Mouse (Mus musculus) lung, embryonic 14.5 days (tissue): ENCODE measurements around the gene Gpr84. TPM values are rescaled to one million over a fixed set of nuclear protein-coding genes. Genes with fewer than 3 reads are reported as not detected.

ENCODE experiments used
- ATAC-seq: fragments of 200-750 bp; cut with Nextera tagmentation; 2 replicates; pipeline ENCODE4 v1.8.0; 2017; ENCODE audit warnings: mild to moderate bottlenecking, moderate TSS enrichment, moderate library complexity; ENCODE audit not compliant: insufficient read depth
- DNase-seq: peaks from one replicate; pipeline ENCODE4 v3.0.0-alpha.2; 2015
- H3K27ac ChIP-seq: fragments of 300-500 bp; sonication (generic); 2 replicates; pipeline ENCODE4 v1.5.1; 2014; ENCODE audit warnings: low read depth, mild to moderate bottlenecking, moderate library complexity
- H3K27me3 ChIP-seq: fragments of 300-500 bp; sonication (generic); 2 replicates; pipeline ENCODE4 v1.6.1; 2014; ENCODE audit warnings: low read length, control low read depth; ENCODE audit not compliant: insufficient read depth
- H3K36me3 ChIP-seq: fragments of 300-500 bp; sonication (generic); 2 replicates; pipeline ENCODE4 v1.6.1; 2014; ENCODE audit warnings: control low read depth; ENCODE audit not compliant: insufficient read depth
- H3K4me1 ChIP-seq: fragments of 300-500 bp; sonication (generic); 2 replicates; pipeline ENCODE4 v1.6.1; 2014; ENCODE audit warnings: antibody characterized with exemption, control low read depth; ENCODE audit not compliant: insufficient read depth
- H3K4me2 ChIP-seq: fragments of 300-500 bp; sonication (generic); 2 replicates; pipeline ENCODE4 v1.6.1; 2014; ENCODE audit warnings: mild to moderate bottlenecking
- H3K4me3 ChIP-seq: fragments of 300-500 bp; sonication (generic); 2 replicates; pipeline ENCODE4 v1.5.1; 2014; ENCODE audit warnings: low read depth, low read length
- H3K9ac ChIP-seq: fragments of 300-500 bp; sonication (generic); 2 replicates; pipeline ENCODE4 v1.6.1; 2014
- H3K9me3 ChIP-seq: fragments of 300-500 bp; sonication (generic); 2 replicates; pipeline ENCODE4 v1.6.1; 2016; ENCODE audit warnings: low read depth, low read length, control low read depth
- CTCF ChIP-seq: IDR thresholded peaks from 2 replicates; pipeline ENCODE4 v1.5.1; 2016; ENCODE audit warnings: antibody characterized with exemption, low read depth
- WGBS: fragments of 180-500 bp; shearing (Covaris S2); extraction: QIAGEN DNeasy Blood & Tissue Kit; methylation state at CpG from one replicate; pipeline ENCODE4 v1.1.7; 2014; 5-methylcytosine and 5-hydroxymethylcytosine counted together
- polyA plus RNA-seq: library from polyadenylated mRNA; unstranded; fragments of >200 nt; fragmentation: Nextera tagmentation; extraction: Ambion mirVana; gene quantifications from 2 replicates; pipeline ENCODE4 v1.2.1, GENCODE M21; 2014

Gene Gpr84
- polyA plus RNA-seq, result 0.61 TPM in 1 of 2 replicates, not detected in the other

- Histone ChIP-seq H3K9me3 (no peaks in the 10 kb centered on the region), H3K27me3 (no peaks in the 10 kb centered on the region), H3K27ac (no peak within 1 kb of the TSS), H3K36me3 (peaks cover 3% of the 10 kb centered on the region; the same call in 1 of the 2 replicates), H3K4me1 (peaks cover 17% of the 10 kb centered on the region; the same call in 1 of the 2 replicates), H3K4me3 (no peak within 1 kb of the TSS), H3K9ac (no peak within 1 kb of the TSS), H3K4me2 (no peak within 1 kb of the TSS)
- WGBS, result 32% methylated on average over 6 of the region's 6 CpGs
- no peak for TF ChIP-seq CTCF
- DNase-seq (no peak), ATAC-seq (no peak)
Measured at GRCm38 (mm10) chr15:103310365-103310910, at the start of gene Gpr84. Gene Gpr84 (minus strand): TSS chr15:103310612.

- ATAC-seq (no peak), DNase-seq (no peak)
- Histone ChIP-seq H3K9me3 (no peaks in the 10 kb centered on the region), H3K36me3 (peaks cover 22% of the 10 kb centered on the region), H3K9ac (no peak overlapping the region), H3K27me3 (no peaks in the 10 kb centered on the region), H3K4me3 (no peak overlapping the region), H3K27ac (no peak overlapping the region), H3K4me1 (peaks cover 6% of the 10 kb centered on the region; the same call in 1 of the 2 replicates), H3K4me2 (no peak overlapping the region)
- 90% methylated on average over 5 of the region's 5 CpGs for WGBS
- TF ChIP-seq CTCF, result no peak
Measured at GRCm38 (mm10) chr15:103359869-103360602, 49.6 kb upstream of the Gpr84 start.

- H3K4me3 ChIP-seq, result no peak overlapping the region
- no peak overlapping the region for H3K4me2 ChIP-seq
- no peaks in the 10 kb centered on the region for H3K9me3 ChIP-seq
- H3K36me3 ChIP-seq, result peaks cover 31% of the 10 kb centered on the region
- 47% methylated on average over 1 of the region's 1 CpGs for WGBS
- H3K9ac ChIP-seq, result no peak overlapping the region
- ATAC-seq (no peak), DNase-seq (no peak)
- no peak for TF ChIP-seq CTCF
- no peaks in the 10 kb centered on the region for H3K27me3 ChIP-seq
- no peak overlapping the region; the same call in 1 of the 2 replicates for H3K27ac ChIP-seq
- peaks cover 1% of the 10 kb centered on the region; the same call in 1 of the 2 replicates for H3K4me1 ChIP-seq
Measured at GRCm38 (mm10) chr15:103359122-103359510, 48.7 kb upstream of the Gpr84 start.

GRCm38 (mm10) chr15:103358278-103359121 lies 48.1 kb upstream of the Gpr84 start:
- H3K4me2 ChIP-seq, result no peak overlapping the region
- 0 out of 2 replicates have a peak overlapping the region, but pooled peaks have one; percentile 13 for H3K27ac ChIP-seq
- no peaks in the 10 kb centered on the region for H3K27me3 ChIP-seq
- TF ChIP-seq CTCF, result no peak
- peaks cover 37% of the 10 kb centered on the region for H3K36me3 ChIP-seq
- no peaks in the 10 kb centered on the region; the same call in 1 of the 2 replicates for H3K4me1 ChIP-seq
- no peak overlapping the region for H3K9ac ChIP-seq
- no peaks in the 10 kb centered on the region for H3K9me3 ChIP-seq
- DNase-seq (peak; percentile 23), ATAC-seq (peak; percentile 48; the same call in 1 of the 2 replicates)
- 38% methylated on average over 4 of the region's 4 CpGs for WGBS
- no peak overlapping the region for H3K4me3 ChIP-seq

GRCm38 (mm10) chr15:103357817-103358216 lies 47.4 kb upstream of the Gpr84 start:
- Histone ChIP-seq H3K36me3 (peaks cover 44% of the 10 kb centered on the region), H3K9me3 (no peaks in the 10 kb centered on the region), H3K27ac (0 out of 2 replicates have a peak overlapping the region, but pooled peaks have one; percentile 13), H3K27me3 (no peaks in the 10 kb centered on the region), H3K4me2 (no peak overlapping the region), H3K4me3 (no peak overlapping the region), H3K4me1 (no peaks in the 10 kb centered on the region; the same call in 1 of the 2 replicates), H3K9ac (no peak overlapping the region)
- no peak for DNase-seq
- no peak for ATAC-seq
- no peak for TF ChIP-seq CTCF
- 77% methylated on average over 4 of the region's 4 CpGs for WGBS

- no peaks in the 10 kb centered on the region for H3K9me3 ChIP-seq
- H3K4me3 ChIP-seq, result no peak overlapping the region
- no peak overlapping the region for H3K4me2 ChIP-seq
- no peak for DNase-seq
- peaks cover 61% of the 10 kb centered on the region for H3K36me3 ChIP-seq
- H3K27ac ChIP-seq, result no peak overlapping the region
- 61% methylated on average over 4 of the region's 4 CpGs for WGBS
- no peaks in the 10 kb centered on the region; the same call in 1 of the 2 replicates for H3K4me1 ChIP-seq
- H3K9ac ChIP-seq, result no peak overlapping the region
- ATAC-seq, result no peak
- no peak for TF ChIP-seq CTCF
- no peaks in the 10 kb centered on the region for H3K27me3 ChIP-seq
Measured at GRCm38 (mm10) chr15:103356130-103356529, 45.7 kb upstream of the Gpr84 start.

GRCm38 (mm10) chr15:103355420-103355819 lies 45.0 kb upstream of the Gpr84 start:
- H3K4me2 ChIP-seq, result no peak overlapping the region
- H3K9me3 ChIP-seq, result no peaks in the 10 kb centered on the region
- H3K36me3 ChIP-seq, result peaks cover 68% of the 10 kb centered on the region
- H3K4me1 ChIP-seq, result no peaks in the 10 kb centered on the region; the same call in 1 of the 2 replicates
- H3K27ac ChIP-seq, result no peak overlapping the region
- TF ChIP-seq CTCF, result no peak
- no peak for ATAC-seq
- H3K4me3 ChIP-seq, result no peak overlapping the region
- no peak for DNase-seq
- no peaks in the 10 kb centered on the region for H3K27me3 ChIP-seq
- no peak overlapping the region for H3K9ac ChIP-seq
- WGBS, result 72% methylated on average over 4 of the region's 4 CpGs
